Mouse (Mus musculus): ENCODE measurements at regions not wholly inside any gene's neighbourhood (a gene's known extent, or its start where the extent isn't known, plus 50 kb on each side); places are given as distances from the start of the nearest gene placed in this dataset.

DNA sequence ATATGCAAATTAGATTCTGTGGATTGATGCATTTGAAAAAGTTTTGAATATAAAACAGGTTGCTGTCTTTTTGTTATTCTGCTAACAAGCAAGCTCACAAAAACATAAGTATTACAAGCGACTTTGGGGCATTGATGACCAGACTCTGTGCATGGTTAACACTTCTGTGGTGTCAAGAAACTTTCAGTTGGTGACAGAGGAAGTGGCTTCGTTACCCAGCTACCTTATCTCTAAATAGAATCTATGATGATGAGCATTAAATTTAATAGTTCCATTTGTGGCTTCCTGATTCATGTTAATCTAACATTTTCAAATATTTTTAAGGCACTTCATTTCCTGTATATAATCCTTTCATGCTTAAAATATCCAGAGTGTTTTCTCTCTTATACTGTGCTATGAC lies 100.8 kb downstream of the Tm2d1 start:
- Histone ChIP-seq H3K36me3 (no peaks in the 10 kb centered on the region), H3K4me1 (no peaks in the 10 kb centered on the region), H3K4me2 (replicated peaks) (no peak overlapping the region), H3K4me3 (replicated peaks) (no peak overlapping the region), H3K9ac (no peak overlapping the region), H3K9me3 (replicated peaks) (no peaks in the 10 kb centered on the region), H3K27me3 (no peaks in the 10 kb centered on the region), H3K27ac (replicated peaks) (no peak overlapping the region)
- ATAC-seq (ENCODE audit: insufficient number of reproducible peaks, low FRiP score, low TSS enrichment, low read depth), result no peak
- 56% methylated on average over 2 of the region's 2 CpGs for WGBS

GRCm38 (mm10) chr4:98258336-98258735 lies 124.8 kb downstream of the Tm2d1 start:
- no peak for ATAC-seq (ENCODE audit: insufficient number of reproducible peaks, low FRiP score, low TSS enrichment, low read depth)
- no peaks in the 10 kb centered on the region for H3K9me3 ChIP-seq (replicated peaks)
- no peaks in the 10 kb centered on the region for H3K36me3 ChIP-seq
- no peak overlapping the region for H3K4me3 ChIP-seq (replicated peaks)
- H3K27ac ChIP-seq (replicated peaks), result no peak overlapping the region
- H3K27me3 ChIP-seq, result no peaks in the 10 kb centered on the region
- 69% methylated on average over 7 of the region's 7 CpGs for WGBS
- no peak overlapping the region for H3K4me2 ChIP-seq (replicated peaks)
- no peaks in the 10 kb centered on the region for H3K4me1 ChIP-seq
- no peak overlapping the region for H3K9ac ChIP-seq

DNA sequence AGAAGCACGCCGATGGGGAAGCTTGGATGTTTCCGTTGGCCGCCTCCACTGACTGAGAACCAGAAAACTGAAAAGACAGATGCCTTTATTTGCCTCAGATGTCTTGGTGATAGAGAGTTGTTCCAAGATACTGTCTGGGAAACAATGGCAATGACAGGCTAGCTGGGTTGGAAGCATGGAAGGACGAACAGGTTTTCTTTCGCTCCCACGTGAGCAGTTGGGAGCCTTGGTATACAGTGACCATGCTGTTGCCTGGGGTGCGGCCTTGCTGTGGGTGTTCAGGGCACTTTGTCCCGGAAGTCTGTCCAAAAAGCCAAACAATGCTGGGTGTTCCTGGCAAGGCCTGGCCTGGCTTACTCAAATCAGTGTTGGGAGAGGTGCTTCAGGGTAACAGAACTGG lies 125.4 kb downstream of the Tm2d1 start:
- Histone ChIP-seq H3K9me3 (replicated peaks) (no peaks in the 10 kb centered on the region), H3K27me3 (no peaks in the 10 kb centered on the region), H3K4me1 (no peaks in the 10 kb centered on the region), H3K4me2 (replicated peaks) (no peak overlapping the region), H3K36me3 (no peaks in the 10 kb centered on the region), H3K27ac (replicated peaks) (no peak overlapping the region), H3K4me3 (replicated peaks) (no peak overlapping the region), H3K9ac (no peak overlapping the region)
- 80% methylated on average over 9 of the region's 9 CpGs for WGBS
- no peak for ATAC-seq (ENCODE audit: insufficient number of reproducible peaks, low FRiP score, low TSS enrichment, low read depth)

DNA sequence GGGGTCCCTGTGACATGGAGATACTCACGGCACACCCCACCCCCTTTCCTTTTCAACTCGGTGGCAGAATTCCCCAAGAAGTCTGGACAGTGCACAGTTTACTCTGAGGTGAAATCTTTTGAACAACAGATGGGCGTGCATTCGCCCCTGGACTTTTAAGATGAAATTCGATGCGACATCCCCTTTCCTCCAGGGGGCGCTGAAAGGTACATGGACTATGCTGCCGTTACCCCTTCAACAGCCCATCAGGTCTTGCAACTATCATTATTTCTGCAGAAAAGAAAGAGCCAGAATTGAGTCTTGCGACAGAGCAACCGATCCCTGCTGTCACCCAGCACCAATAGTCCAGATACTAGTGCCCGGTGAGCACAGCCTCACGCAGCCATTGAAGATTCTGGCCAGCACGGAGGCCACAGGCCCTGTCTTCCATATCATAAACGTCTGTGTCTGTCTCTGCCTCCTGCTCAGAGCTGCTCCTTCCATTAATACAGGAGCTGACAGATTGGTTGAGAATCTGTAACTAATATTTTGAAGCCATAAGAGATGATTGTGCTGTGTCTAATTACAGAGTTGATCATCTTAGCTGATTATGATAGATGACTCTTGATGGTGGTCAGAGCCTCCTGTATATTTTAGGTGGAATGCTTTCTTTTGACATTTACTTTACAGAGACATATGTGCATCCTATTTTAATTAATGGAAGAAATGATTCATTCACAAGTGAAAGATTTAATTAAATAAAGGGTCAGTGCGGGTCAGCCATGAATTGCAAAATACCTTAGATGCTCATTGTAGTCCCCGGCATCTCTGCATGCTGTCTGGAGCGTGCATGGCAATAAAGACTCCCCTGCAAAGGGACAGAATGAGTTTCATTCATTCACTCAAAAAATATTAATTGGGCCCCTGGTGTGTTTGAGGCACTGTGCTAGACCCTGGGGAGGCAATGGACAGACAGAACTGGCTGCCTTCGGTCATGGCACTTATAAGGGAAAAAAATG lies 128.0 kb downstream of the Tm2d1 start:
- no peak for ATAC-seq (ENCODE audit: insufficient number of reproducible peaks, low FRiP score, low TSS enrichment, low read depth)
- Histone ChIP-seq H3K4me2 (replicated peaks) (no peak overlapping the region), H3K27ac (replicated peaks) (no peak overlapping the region), H3K36me3 (no peaks in the 10 kb centered on the region), H3K27me3 (no peaks in the 10 kb centered on the region), H3K4me1 (no peaks in the 10 kb centered on the region), H3K9ac (no peak overlapping the region), H3K9me3 (replicated peaks) (no peaks in the 10 kb centered on the region), H3K4me3 (replicated peaks) (no peak overlapping the region)
- WGBS, result 56% methylated on average over 18 of the region's 18 CpGs

- 4% methylated on average over 14 of the region's 16 CpGs for WGBS
- Histone ChIP-seq H3K9me3 (replicated peaks) (no peaks in the 10 kb centered on the region), H3K27me3 (no peaks in the 10 kb centered on the region), H3K4me1 (peaks cover 17% of the 10 kb centered on the region), H3K36me3 (no peaks in the 10 kb centered on the region), H3K9ac (no peak overlapping the region), H3K4me3 (replicated peaks) (peak overlapping the region; percentile 22; the same call in 1 of the 2 replicates), H3K4me2 (replicated peaks) (peak overlapping the region; percentile 45), H3K27ac (replicated peaks) (peak overlapping the region; percentile 78)
- peak; percentile 60 for ATAC-seq (ENCODE audit: insufficient number of reproducible peaks, low FRiP score, low TSS enrichment, low read depth)
Observed at GRCm38 (mm10) chr4:98243941-98244929, 138.9 kb downstream of the Tm2d1 start.

GRCm38 (mm10) chr4:98243502-98243901 lies 139.6 kb downstream of the Tm2d1 start:
- H3K9ac ChIP-seq, result no peak overlapping the region
- peak overlapping the region; percentile 1; the same call in 1 of the 2 replicates for H3K27ac ChIP-seq (replicated peaks)
- H3K4me2 ChIP-seq (replicated peaks), result 0 out of 2 replicates have a peak overlapping the region, but pooled peaks have one; percentile 45
- WGBS, result 9% methylated on average over 6 of the region's 6 CpGs
- no peaks in the 10 kb centered on the region for H3K27me3 ChIP-seq
- no peaks in the 10 kb centered on the region for H3K9me3 ChIP-seq (replicated peaks)
- ATAC-seq (ENCODE audit: insufficient number of reproducible peaks, low FRiP score, low TSS enrichment, low read depth), result no peak
- H3K4me3 ChIP-seq (replicated peaks), result no peak overlapping the region
- H3K36me3 ChIP-seq, result no peaks in the 10 kb centered on the region
- H3K4me1 ChIP-seq, result peaks cover 17% of the 10 kb centered on the region

- ATAC-seq (ENCODE audit: insufficient number of reproducible peaks, low FRiP score, low TSS enrichment, low read depth), result no peak
- H3K9me3 ChIP-seq (replicated peaks), result no peaks in the 10 kb centered on the region
- H3K4me3 ChIP-seq (replicated peaks), result no peak overlapping the region
- H3K4me2 ChIP-seq (replicated peaks), result no peak overlapping the region
- H3K9ac ChIP-seq, result no peak overlapping the region
- no peaks in the 10 kb centered on the region for H3K27me3 ChIP-seq
- no peak overlapping the region for H3K27ac ChIP-seq (replicated peaks)
- peaks cover 17% of the 10 kb centered on the region for H3K4me1 ChIP-seq
- WGBS, result 95% methylated on average over 2 of the region's 2 CpGs
- H3K36me3 ChIP-seq, result no peaks in the 10 kb centered on the region
Observed at GRCm38 (mm10) chr4:98241921-98242320, 141.2 kb downstream of the Tm2d1 start.

DNA sequence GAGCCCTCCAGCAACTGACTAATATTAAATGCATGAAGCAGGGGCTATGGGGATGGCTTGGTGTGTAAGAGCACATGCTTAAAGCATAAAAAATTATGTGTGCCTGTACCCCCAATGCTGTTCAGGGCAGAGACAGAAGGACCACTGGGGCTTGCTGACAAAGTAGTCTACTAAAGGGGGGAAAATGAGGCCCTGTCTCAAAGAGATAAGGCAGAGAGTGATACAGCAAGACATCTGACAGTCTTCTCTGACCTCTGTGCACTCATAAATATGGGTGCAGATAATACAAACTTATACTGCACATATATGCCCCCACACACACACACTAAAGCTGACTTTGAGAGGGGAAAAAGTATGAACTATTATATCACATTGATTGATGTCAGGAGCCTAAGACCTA lies 142.8 kb downstream of the Tm2d1 start:
- no peak overlapping the region for H3K4me2 ChIP-seq (replicated peaks)
- H3K36me3 ChIP-seq, result no peaks in the 10 kb centered on the region
- ATAC-seq (ENCODE audit: insufficient number of reproducible peaks, low FRiP score, low TSS enrichment, low read depth), result no peak
- H3K27ac ChIP-seq (replicated peaks), result no peak overlapping the region
- no peaks in the 10 kb centered on the region for H3K27me3 ChIP-seq
- no peaks in the 10 kb centered on the region for H3K9me3 ChIP-seq (replicated peaks)
- no peak overlapping the region for H3K4me3 ChIP-seq (replicated peaks)
- peaks cover 17% of the 10 kb centered on the region for H3K4me1 ChIP-seq
- no peak overlapping the region for H3K9ac ChIP-seq

DNA sequence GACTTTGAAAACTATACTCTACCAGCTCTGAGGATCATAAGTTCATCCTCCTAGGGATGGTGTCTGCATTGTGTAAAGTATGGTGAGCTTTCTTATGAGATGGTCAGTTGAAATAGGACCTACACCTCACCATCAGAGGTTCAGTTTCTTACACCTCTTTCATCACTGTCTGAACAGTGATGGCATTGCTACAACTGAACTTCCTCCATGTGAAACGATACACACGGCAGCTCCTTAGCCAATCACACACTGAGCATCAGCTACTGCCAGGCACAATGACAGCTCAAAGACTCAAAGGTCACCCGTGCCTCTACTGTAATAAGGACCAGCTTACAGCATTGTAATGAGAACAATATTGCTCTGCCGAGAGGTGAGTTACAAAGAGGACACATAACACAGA lies 145.0 kb downstream of the Tm2d1 start:
- H3K9ac ChIP-seq, result no peak overlapping the region
- no peaks in the 10 kb centered on the region for H3K27me3 ChIP-seq
- H3K4me1 ChIP-seq, result no peaks in the 10 kb centered on the region
- no peak for ATAC-seq (ENCODE audit: insufficient number of reproducible peaks, low FRiP score, low TSS enrichment, low read depth)
- no peaks in the 10 kb centered on the region for H3K36me3 ChIP-seq
- no peaks in the 10 kb centered on the region for H3K9me3 ChIP-seq (replicated peaks)
- H3K4me2 ChIP-seq (replicated peaks), result no peak overlapping the region
- no peak overlapping the region for H3K27ac ChIP-seq (replicated peaks)
- WGBS, result 45% methylated on average over 4 of the region's 4 CpGs
- H3K4me3 ChIP-seq (replicated peaks), result no peak overlapping the region

DNA sequence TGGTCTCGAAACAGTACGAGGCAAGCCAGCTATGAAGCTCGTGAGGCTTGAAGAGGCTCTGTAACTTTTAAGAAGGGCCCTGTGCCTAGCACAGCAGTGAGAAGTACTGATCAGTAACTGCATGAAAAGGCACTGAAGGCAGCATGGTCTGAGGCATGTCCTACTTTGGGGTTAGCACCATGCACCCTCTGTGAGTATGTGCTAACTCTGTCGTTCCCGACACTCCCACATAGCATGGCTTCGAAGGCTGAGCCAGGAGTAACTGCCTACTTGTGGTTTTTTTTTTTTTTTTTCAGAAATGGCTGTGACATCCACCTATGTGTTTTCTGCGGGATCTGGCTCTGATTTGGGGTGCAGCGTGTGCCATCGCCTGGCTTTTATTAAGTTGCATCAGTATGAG lies 145.6 kb downstream of the Tm2d1 start:
- no peaks in the 10 kb centered on the region for H3K9me3 ChIP-seq (replicated peaks)
- no peaks in the 10 kb centered on the region for H3K36me3 ChIP-seq
- H3K27ac ChIP-seq (replicated peaks), result peak overlapping the region; percentile 65; the same call in 1 of the 2 replicates
- H3K4me3 ChIP-seq (replicated peaks), result no peak overlapping the region
- no peak overlapping the region for H3K4me2 ChIP-seq (replicated peaks)
- no peaks in the 10 kb centered on the region for H3K27me3 ChIP-seq
- H3K9ac ChIP-seq, result no peak overlapping the region
- 35% methylated on average over 9 of the region's 9 CpGs for WGBS
- peak; percentile 67; the same call in 1 of the 2 replicates for ATAC-seq (ENCODE audit: insufficient number of reproducible peaks, low FRiP score, low TSS enrichment, low read depth)
- no peaks in the 10 kb centered on the region for H3K4me1 ChIP-seq
